Mouse (Mus musculus) liver, postnatal 0 days (tissue): ENCODE measurements around the gene Ccnyl1.

Source experiments
- CTCF ChIP-seq: sonication (generic); IDR thresholded peaks from 2 replicates; pipeline ENCODE4 v1.5.1; 2016; ENCODE audit warnings: antibody characterized with exemption, low read depth
- EP300 ChIP-seq: IDR thresholded peaks from 2 replicates; pipeline ENCODE4 v1.6.1; 2016; ENCODE audit warnings: antibody characterized with exemption, low read depth, mild to moderate bottlenecking

DNA sequence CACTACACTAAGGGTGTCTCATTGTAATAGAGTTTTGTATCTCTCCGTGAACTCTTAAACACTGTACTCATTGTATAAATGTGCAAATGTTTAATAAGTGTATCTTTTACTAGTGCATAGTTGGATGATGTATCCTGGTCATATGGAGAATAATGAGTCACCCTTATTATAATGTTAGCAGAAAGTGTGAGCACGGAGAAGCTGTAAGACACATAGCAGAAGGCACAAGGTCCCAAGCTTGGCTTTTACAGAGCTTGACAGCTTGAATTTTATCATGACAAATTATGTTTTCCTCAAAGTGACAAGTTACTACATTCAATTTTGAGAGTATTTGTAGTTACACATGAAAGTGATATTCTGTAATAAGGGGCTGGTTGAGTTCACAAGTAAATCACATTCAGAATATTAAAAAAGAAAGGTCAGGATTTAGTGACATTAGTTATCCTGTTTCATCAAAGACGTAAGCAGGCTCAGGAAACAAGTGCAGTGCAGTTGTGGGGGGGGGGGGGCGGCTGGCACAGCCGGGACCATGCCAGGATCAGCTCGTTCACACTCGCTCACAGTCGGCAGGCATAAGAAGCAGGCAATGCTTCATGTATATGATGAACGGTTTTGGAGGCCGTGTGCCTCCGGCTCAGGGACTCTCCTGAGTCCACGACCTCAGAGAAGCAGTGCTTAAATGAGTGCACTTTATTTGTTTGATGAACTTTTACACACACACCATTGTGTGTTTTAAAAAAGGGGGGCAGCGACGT is 21.9 kb downstream of the Ccnyl1 start:
- TF ChIP-seq CTCF (no peak), EP300 (no peak)
